Mouse (Mus musculus): Measurements from ENCODE around the gene Mfsd2b. TPM values are rescaled to one million over a fixed set of nuclear protein-coding genes. Genes with fewer than 3 reads are reported as not detected.

The Mfsd2b gene
- polyA plus RNA-seq, 1 experiment: 0.28 TPM

DNA sequence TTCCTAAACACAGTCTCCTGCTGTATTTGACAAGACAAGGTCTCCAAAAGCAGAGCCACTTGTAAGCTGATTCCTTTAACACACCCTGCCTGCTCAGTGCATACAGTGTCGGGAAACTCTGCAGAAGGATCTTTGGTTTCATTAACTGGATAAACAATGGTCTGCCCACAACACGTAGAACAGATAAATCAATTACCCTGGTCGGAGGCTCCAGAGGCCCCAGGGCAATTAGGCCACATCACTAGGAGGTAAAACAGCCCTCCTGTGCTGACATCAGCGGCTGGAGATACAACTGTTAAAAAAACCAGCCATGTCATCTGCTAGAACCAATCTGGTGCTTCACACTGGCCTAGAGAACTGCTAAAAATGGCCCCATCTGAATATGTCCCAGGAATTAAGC is 37.2 kb downstream of the Mfsd2b start:
- H3K27ac ChIP-seq (ENCODE audit: insufficient read depth, low read length): no peak overlapping the region
- no peaks in the 10 kb centered on the region for H3K4me1 ChIP-seq (ENCODE audit: control insufficient read depth, insufficient read depth, low read length)
- no peak overlapping the region for H3K4me3 ChIP-seq (ENCODE audit: insufficient read depth, low read length)
- TF ChIP-seq POLR2A (IDR thresholded peaks at IDR 0.05; ENCODE audit: low read depth, low read length) (no peak), CTCF (IDR thresholded peaks at IDR 0.05; ENCODE audit: borderline replicate concordance, insufficient read depth, low read length) (no peak)

DNA sequence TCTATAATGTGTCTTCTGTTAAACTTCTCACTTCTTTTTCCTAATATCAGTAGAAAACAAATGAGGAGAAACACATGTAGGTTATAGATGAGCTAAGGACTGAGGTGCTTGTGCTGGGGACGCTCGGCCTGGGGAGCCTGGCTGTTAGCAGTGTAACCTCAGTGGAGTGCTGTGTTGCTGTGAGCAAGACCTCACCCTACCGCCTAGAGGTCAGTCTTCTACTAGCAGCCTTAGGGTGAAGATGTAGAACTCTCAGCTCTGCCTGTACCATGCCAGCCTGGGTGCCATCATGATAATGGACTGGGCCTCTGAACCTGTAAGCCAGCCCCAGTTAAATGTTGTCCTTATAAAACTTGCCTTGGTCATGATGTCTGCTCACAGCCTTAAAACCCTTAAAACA is 46.9 kb downstream of the Mfsd2b start:
- Histone ChIP-seq H3K4me3 (ENCODE audit: insufficient read depth, low read length) (no peak overlapping the region), H3K4me1 (ENCODE audit: control insufficient read depth, insufficient read depth, low read length) (no peaks in the 10 kb centered on the region), H3K27ac (ENCODE audit: insufficient read depth, low read length) (no peak overlapping the region)
- TF ChIP-seq CTCF (IDR thresholded peaks at IDR 0.05; ENCODE audit: borderline replicate concordance, insufficient read depth, low read length) (no peak), POLR2A (IDR thresholded peaks at IDR 0.05; ENCODE audit: low read depth, low read length) (no peak)

DNA sequence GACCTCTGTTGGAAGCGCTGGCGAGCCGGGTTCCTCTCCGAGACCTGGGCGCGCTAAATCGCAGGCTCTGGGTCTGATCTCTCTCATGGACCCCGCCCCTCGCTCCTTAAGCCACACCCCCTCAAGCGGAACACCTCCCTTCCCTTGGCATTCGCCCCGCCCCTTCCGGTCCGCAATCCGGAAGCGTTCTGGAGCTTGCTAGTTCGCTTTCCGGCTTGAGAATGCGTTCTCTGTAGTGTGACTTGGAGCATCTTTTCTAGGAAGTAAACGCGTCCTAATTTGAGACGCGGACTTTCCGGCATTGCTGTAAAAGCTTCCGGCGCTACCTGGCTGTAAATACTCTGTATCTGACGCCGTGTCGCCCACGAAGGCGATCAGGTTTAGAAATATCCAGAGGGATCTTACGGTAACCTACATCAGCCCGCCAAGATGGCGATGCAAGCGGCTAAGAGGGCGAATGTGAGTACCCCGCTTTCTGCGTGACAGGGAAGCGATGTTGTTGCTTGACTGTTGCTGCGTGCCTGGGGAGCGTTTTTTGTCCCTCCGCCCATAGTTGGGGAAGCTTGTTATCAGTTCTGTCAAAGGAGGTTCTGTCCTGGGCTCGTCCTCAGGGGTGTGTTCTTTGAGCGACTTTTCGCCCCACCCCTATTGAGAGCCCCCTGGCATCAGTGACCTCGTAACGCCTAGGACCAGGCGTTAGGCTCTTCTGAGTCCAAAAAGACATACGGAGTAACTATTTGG is 56.6 kb downstream of the Mfsd2b start, which contains the start of gene Sf3b6:
Gene Sf3b6, plus strand, starts transcription at position 184 of the 741 bp plus-strand sequence.
- peaks cover 6% of the 10 kb centered on the region for H3K4me1 ChIP-seq (ENCODE audit: control insufficient read depth, insufficient read depth, low read length)
- H3K4me3 ChIP-seq (ENCODE audit: insufficient read depth, low read length): peak within 1 kb of the TSS; percentile 80
- H3K27ac ChIP-seq (ENCODE audit: insufficient read depth, low read length): peak within 1 kb of the TSS; percentile 68
- TF ChIP-seq CTCF (IDR thresholded peaks at IDR 0.05; ENCODE audit: borderline replicate concordance, insufficient read depth, low read length) (no peak), POLR2A (IDR thresholded peaks at IDR 0.05; ENCODE audit: low read depth, low read length) (peak; percentile 91)

DNA sequence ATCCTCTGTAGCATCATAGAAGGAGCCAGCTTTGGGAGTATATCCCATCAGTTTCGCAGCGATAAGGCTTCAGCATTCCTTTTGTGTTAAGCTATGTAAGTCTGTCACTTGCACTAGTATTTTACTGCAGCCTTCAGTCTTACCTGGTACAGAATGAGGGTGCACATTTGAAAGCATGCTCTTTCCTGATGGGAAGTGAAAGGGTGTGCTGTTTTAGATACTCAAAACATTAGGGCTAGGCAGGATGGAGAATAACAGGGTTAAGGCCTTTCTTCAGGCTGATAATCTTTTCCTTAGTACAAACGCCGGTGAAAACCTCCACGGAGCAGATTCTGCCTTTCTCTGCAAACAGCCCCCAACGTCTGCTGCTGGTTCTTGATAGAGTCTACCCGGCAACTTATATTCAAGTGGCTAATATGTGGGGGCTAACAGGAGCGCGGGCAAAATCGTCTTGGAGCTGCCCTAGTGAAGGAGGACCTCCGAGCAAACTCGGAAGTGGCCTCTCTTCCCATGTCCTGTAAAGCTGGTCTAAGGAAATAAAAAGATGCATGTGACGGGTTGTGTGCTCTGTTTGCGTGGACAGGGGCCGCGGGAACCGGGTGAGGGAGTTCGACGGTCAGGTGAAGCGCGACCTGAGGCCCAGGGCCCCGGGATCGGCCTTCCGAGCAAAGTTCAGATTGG is 57.3 kb downstream of the Mfsd2b start:
- peak overlapping the region; percentile 65 for H3K4me3 ChIP-seq (ENCODE audit: insufficient read depth, low read length)
- TF ChIP-seq POLR2A (IDR thresholded peaks at IDR 0.05; ENCODE audit: low read depth, low read length) (no peak), CTCF (IDR thresholded peaks at IDR 0.05; ENCODE audit: borderline replicate concordance, insufficient read depth, low read length) (no peak)
- H3K4me1 ChIP-seq (ENCODE audit: control insufficient read depth, insufficient read depth, low read length): peaks cover 6% of the 10 kb centered on the region
- H3K27ac ChIP-seq (ENCODE audit: insufficient read depth, low read length): peak overlapping the region; percentile 68

DNA sequence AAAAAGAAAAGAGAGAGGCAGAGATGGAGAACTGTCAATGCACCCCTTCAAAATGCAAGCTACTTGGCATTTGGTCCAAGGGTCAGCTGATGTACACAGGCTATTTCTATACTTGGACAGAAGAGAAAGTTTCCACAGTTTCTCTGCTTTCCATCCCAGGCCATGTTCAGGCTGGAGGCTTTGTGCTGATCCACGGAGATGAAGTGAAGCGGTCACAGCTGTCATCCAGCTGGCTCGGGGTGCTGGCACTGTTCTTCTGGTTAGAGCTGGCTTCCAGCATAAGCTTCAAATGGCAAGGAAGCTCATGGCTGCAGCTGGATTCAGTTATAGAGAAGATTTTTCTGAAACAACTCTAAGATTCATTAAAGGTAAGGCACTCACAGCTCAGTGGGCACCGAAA is 60.5 kb downstream of the Mfsd2b start:
- peaks cover 3% of the 10 kb centered on the region; the same call in 1 of the 2 replicates for H3K4me1 ChIP-seq (ENCODE audit: control insufficient read depth, insufficient read depth, low read length)
- no peak overlapping the region for H3K4me3 ChIP-seq (ENCODE audit: insufficient read depth, low read length)
- no peak overlapping the region for H3K27ac ChIP-seq (ENCODE audit: insufficient read depth, low read length)
- TF ChIP-seq POLR2A (IDR thresholded peaks at IDR 0.05; ENCODE audit: low read depth, low read length) (no peak), CTCF (IDR thresholded peaks at IDR 0.05; ENCODE audit: borderline replicate concordance, insufficient read depth, low read length) (no peak)

Other genes with a start within 250 kb of the Mfsd2b start
- 0.37 TPM in 1 of 2 replicates, not detected in the other for gene Fam228a, start 135.9 kb downstream of the Mfsd2b start, polyA plus RNA-seq (2011; ENCODE audit: insufficient read length, low read depth, missing spikeins)
- gene Pfn4, start 105.3 kb downstream of the Mfsd2b start, polyA plus RNA-seq (2011; ENCODE audit: insufficient read length, low read depth, missing spikeins): 1.3 and 3.4 TPM in 2 replicates
- 1.8 and 2.8 TPM in 2 replicates for gene Fam228b, start 105.1 kb downstream of the Mfsd2b start, polyA plus RNA-seq (2011; ENCODE audit: insufficient read length, low read depth, missing spikeins)
- gene Sf3b6, start 56.8 kb downstream of the Mfsd2b start, polyA plus RNA-seq (2011; ENCODE audit: insufficient read length, low read depth, missing spikeins): 158 and 166 TPM in 2 replicates
- 12.9 and 17.2 TPM in 2 replicates for gene Fkbp1b, start 32.8 kb downstream of the Mfsd2b start, polyA plus RNA-seq (2011; ENCODE audit: insufficient read length, low read depth, missing spikeins)
- gene Wdcp, start 31.1 kb downstream of the Mfsd2b start, polyA plus RNA-seq (2011; ENCODE audit: insufficient read length, low read depth, missing spikeins): 8.5 and 11.0 TPM in 2 replicates
- 18.0 and 21.3 TPM in 2 replicates for gene Ubxn2a, start 33.3 kb upstream of the Mfsd2b start, polyA plus RNA-seq (2011; ENCODE audit: insufficient read length, low read depth, missing spikeins)
- 17.5 and 24.2 TPM in 2 replicates for gene Atad2b, start 43.0 kb upstream of the Mfsd2b start, polyA plus RNA-seq (2011; ENCODE audit: insufficient read length, low read depth, missing spikeins)

Data from embryonic fibroblast, embryonic 13.5 days (primary cell).